Mouse (Mus musculus): ENCODE measurements around the gene Aup1.

Aup1 gene

DNA sequence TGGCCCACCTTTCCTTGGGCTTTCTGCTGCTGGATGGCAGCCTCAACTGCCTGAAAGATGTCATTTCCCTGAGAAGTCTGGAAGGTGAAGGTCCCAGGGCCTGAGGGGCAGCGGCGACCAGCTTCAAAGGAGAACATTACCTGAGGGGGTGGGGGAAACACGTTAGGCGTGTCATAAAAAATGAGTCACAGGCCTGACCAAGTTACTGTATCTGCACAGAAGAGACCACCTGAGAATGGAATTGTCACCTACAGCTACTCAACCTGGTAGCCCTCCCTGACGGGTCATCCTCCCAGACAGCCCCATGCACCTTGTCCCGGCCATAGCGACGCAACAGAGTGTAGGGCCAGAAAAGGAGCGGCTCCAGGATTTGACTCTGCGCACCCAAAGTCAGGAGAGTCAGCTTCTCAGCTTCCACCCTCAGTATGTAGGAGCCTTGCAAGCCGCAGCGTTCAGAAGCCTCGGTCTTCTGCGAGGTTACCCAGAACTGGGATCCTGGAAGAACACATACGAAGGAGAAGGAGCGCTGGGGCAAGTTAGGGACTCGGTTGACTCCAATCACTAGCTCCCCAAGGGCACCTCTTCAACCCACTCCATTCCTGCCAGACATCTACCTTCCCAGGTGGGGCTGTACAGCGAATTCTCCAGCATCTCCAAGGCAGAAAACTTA, 22.3 kb upstream of the Aup1 start:
- no peak for DNase-seq

DNA sequence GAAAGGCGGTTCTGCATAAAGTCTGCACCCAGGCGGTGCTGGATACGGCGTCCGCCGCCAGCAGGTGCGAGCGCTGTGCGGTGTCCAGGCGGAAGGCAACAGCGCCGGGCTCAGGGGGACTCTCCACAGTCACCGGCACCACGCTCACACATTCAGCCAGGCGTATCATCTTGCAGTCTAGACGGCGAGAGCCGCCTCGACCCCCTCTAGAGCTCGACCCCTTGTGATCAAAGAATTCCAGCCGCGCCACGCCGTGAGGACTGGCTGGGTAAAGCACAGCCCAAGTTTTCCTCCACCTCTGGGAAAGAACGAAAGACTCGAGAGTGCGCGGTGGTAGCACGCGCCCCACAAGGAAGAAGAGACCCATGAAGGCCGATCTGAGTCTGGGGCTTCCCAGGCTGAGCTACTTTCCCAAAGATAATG, 21.5 kb upstream of the Aup1 start:
- DNase-seq, result peak; percentile 64 to 76

DNA sequence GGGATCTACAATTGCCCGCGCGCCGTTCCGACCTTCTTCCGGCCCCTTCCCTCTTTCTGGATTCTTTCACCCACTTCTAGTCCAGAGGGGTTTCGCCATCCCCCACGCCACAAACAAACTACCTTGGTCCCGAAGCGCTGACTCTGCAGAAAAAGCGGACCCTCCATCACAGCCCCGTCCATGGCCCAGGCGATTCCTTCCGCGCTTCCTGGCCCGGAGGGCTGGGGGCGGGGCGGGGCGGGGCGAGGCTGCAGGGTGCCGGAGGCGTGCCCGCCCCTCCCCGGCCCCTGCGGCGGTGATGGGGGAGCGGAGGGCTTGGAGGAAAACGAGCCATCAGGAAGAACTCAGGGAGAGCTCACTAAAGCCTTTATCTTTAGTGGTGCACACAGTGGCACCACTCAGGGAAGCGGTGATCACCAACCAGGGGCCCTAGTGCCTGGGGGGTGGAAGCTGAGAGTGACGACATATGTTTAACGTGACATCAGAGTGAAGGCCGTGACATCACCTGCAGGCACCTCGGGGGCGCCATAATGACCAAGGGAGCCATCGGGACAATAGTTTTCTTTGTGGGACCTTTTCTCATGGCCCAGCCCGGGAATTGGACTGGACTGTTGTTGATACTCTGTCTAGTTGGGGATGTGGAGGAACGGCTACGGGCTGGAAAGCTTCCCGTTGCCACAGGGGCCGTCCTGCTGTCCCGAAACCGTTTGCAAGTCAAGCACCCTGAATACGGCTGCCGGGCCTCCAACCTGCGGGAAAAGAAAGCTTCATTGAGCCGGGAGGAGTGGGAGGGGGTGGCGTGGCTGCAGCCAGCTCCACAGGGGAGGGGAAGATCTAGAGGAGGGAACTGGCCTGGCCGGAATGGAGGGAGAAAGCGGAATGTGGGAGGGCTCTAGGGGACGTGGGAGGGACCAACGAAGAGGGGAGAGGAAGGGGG, 20.8 kb upstream of the Aup1 start, which contains the start of the genes Dok1 and Loxl3:
Dok1 (minus strand) TSS at position 223 of the 937 bp plus-strand sequence.
Loxl3 (plus strand) TSS at position 925 of the 937 bp plus-strand sequence.
- peak; percentile 82 to 90 for DNase-seq

DNA sequence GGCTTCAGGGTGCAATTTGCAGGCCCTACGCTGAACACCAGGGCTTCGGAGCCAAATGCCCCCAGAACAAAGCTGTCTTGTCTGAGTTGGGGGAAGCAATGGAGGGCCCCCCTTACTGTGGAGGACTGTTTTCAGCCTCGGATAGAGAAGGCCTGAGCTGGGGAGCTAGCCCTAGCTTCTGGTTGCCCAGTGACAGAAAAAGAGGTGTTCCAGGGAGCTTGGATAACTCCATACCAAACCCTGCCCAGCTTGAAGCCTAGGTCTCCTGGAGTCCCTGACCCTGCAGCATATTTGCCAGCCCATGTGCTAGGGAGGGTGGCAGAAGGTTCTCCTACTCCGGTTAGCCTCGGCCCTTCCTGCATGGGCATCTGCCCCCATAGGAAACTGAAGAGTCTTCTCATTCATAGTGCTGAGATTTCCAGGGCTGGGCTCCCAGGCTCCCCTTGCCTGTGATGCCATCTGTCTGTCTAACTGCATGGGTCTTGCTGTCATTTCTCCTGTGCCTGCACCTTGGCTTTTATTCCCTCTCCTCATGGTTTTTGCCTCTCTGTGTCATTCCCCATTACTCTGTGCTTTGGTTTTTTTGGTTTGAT, 19.8 kb upstream of the Aup1 start:
- DNase-seq, result no peak

DNA sequence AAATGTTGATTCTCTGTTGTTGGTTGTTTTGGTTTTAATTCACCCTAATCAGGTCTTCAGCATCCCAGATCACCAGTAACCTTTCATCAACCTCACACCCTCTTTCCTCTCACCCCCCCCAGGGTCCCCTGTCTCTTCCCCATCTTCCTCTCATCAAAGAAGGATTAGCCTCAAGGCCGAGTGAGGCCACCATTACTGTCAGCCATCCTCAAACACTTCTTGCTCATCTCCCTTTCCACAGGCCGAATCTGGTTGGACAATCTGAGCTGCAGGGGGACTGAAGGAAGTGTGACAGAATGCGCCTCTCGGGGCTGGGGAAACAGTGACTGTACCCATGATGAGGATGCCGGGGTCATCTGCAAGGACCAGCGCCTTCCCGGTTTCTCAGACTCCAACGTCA, 17.1 kb upstream of the Aup1 start:
- no peak for DNase-seq

DNA sequence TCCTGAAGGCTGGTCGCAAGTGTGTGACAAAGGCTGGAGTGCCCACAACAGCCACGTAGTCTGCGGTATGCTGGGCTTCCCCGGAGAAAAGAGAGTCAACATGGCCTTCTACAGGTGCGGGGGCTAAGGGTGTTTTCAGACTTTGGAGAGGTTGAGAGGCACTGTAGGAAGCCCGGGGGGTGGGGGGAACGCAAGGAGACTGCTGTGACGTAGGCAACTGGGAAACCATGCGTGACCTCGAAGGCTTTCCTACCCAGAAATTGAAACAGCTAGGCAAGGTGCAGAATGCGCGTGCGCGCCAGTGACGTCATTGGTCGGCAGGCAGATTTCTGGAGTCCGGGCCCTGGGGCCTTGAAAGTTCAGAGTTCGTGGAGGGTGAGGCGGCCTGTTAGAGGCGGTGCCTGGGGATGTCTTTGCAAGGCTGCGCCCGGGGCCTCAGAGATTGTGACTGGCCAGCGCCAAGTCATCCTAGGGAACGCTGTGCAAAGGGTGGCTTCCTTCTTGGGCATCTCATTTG, 15.8 kb upstream of the Aup1 start:
- peak; percentile 93 to 94 for DNase-seq

DNA sequence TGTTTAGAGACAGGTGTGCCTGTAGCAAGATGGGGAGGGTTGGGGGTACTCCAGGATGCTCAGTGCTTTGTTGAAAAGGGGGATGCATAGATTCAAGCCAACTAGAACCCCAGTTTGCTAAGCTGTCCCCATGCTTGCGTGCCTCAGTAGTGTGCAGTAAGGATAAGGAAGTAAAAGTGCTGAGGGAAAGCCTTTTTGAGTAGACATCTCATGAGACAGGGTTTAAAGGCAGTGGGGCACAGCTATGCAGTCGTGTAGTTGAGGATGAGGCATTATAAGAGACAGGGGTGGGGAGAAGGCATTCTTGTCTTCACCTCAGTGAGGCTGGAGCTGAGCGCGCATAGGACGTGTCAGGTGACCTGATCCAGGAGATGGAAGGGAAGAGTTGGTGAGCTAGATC, 13.7 kb upstream of the Aup1 start:
- no peak for DNase-seq

DNA sequence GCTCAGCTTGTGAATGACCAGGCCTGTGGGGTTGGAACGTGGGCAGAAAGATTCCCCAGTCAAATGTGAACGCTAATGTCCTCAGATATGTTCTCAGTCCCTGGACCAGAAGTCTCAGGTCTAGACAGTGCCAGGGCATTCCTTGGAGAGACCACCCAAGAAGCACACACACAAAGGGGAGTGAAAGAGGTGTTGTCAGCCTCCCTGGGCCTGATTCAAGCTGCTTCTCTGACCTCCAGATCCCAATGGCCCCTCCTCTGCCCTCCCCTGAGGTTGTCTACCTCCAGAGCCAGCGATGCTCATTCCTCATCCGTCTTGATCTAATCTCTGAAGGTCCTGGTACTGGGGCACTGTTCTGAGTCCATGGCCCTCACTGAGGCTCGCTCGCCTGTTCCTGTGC, 10.8 kb upstream of the Aup1 start:
- no peak for DNase-seq

DNA sequence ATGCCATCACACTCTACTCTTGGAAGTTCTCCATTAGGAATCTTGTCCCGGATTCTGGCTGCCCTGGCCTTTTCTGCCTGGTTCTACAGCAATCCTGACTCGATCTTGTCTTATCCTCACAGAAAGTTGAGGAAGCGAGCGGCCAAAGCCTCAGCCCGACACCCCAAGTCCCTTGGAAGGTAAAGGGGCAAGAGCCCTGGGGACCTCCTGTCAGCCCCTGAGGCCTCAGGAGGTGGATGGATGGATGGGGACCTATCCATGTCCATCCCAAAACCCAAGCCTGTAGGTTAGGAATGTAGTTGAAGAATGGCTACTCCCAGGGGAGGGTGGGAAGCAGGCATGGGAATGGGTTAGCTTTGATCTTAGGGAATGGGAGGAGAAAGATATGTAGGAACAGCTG, 10.3 kb upstream of the Aup1 start:
- no peak for DNase-seq

DNA sequence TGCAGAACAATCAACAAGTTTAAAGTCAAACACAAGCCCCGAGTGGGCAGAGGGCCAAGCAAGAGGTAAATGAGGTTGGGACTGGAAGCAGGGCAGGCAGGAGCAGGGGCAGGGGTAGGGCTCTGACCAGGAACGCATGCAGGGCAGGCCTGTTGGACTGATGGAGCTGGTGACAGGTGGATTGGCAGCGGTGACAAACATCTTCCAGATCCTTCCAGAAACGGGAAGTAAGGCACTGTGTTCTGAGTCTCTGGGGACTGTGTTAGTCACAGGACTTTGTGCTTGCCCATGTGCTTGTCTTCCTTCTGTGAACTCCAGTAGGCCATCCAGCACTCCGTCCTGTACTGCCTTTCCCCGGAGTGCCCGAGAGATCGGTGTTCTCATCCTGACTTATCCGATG, 9.6 kb upstream of the Aup1 start:
- no peak for DNase-seq

DNA sequence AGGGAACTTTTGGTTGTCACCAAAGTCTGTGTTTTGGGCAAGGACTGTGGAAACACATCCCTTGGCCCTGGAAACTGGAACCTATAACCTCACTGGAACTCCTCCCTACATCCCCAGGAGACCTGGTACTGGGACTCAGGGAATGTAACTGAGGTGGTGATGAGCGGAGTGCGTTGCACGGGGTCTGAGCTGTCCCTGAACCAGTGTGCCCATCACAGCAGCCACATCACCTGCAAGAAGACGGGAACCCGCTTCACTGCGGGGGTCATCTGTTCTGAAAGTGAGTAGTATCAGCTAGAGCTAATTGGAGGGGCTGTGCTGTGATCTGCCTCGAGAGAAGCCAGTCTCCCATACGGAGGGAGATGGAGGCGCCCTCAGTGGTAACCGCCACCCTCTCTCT, 5.0 kb upstream of the Aup1 start:
- no peak for DNase-seq

DNA sequence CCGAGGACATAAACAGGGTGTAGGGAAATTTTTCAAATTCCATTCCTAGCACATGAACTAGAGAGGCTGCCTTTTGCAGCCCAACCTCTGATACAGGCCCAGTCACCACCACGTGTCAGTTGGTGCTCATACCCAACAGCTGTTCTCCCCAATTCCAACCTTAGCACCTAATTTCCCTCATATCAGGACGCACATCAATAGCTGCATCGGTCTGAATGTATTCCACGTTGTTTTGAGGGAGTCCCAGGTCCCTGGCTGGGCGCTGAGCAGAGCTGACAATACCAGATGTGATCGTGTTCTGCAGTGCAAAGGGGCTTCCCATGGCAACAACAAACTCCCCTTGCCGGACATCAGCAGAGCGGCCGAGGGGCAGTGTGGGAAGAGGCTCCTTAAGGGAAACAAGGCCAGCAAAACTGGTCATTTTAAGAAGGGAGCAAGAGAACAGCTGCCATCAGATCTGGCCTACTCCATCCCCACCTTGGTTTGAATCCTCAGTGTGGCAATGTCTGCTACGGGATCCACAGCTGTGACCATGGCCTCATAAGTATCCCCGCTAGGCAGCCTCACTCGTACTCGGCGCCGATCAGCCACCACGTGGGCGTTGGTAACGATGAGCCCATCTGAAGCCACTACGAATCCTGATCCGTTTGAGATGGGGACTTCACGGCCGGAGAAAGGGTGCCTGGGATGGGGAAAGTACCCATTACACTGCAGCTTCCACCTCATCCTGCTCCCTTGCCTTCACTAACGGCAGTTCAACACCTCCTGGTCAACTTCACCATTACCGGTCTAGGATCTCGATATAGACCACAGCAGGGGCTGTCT, 973 bp upstream of the Aup1 start:
- DNase-seq, result peak; percentile 47 to 60

DNA sequence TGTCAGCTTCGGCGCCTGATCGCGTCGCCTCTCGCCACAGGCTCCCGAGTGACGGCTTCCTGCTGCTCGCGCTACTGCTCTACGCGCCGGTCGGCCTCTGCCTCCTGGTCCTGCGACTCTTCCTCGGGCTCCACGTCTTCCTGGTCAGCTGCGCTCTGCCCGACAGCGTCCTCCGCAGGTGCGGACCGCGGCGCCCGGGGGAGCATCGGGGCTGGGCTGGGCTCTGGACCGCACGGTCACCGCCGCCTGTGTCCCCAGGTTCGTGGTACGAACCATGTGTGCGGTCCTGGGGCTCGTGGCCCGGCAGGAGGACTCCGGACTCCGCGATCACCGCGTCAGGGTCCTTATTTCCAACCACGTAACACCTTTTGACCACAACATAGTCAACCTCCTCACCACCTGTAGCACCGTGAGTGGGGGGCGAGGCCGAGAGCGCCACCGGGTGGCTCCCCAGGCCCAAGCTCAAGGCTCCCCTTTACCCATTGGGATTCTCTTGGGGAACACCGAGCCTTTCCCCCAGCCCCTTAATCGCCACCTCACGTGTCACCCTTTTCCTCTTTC, 630 bp downstream of the Aup1 start, which contains the start of gene Htra2:
Htra2 (minus strand) TSS at position 403 of the 561 bp plus-strand sequence.
- peak; percentile 43 to 67 for DNase-seq

DNA sequence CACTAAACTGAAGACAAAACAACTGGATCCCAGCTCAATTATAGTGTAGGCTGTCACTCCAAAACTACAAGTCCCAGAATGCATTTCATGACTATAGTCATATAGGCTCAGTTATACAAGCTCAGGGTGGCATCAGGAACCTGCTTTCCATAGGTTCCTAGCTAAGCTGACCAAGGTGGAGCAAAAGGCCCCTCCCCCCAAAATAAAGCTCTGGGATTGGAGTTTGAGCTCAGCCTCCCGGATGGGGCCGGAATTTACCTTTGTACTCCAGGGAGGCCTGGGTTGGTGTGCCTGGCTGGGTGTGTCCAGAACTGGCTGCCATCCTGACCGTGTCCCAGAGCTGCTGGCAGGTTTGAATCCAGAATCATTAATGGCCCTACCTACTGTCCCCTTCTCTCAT, 3.5 kb downstream of the Aup1 start, which contains the start of gene Dqx1:
Dqx1 (plus strand) TSS at position 55 of the 400 bp plus-strand sequence.
- peak; percentile 50 to 73 for DNase-seq

DNA sequence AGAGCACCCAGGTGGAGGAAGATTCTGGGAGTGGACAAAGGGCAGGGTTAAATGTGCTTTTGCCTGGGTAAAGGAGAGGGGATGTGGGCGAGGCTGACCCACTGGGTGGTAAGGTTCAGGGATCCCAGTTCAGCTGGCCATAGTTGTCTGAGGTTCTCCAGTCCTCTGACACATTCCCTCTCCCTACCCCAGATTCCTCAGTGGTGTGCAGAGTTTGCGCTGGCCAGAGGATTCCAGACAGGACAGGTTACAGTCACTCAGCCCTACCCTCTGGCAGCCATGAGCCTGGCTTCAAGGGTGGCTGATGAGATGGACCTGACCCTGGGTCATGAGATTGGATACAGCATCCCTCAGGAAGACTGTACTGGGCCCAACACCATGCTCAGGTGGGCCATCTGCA, 4.4 kb downstream of the Aup1 start:
- no peak for DNase-seq

DNA sequence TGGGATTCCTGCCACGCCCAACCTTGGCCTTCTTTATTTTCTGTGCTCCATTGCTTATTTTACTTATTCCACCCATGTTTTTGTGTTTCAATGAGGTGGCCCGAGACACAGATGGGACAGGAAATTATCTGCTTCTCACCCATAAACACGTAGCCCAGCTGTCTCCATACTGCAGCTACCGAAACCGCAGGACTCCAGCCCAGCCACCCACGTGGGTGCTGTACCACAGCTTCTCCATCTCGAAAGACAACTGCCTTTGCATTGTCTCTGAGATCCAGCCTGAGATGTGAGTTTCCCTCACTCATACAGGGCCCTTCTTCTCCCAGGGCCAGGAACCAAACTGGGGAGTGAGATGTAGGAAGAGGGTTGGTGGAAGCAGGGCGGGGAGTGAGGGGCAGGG, 11.7 kb downstream of the Aup1 start:
- DNase-seq, result no peak

DNA sequence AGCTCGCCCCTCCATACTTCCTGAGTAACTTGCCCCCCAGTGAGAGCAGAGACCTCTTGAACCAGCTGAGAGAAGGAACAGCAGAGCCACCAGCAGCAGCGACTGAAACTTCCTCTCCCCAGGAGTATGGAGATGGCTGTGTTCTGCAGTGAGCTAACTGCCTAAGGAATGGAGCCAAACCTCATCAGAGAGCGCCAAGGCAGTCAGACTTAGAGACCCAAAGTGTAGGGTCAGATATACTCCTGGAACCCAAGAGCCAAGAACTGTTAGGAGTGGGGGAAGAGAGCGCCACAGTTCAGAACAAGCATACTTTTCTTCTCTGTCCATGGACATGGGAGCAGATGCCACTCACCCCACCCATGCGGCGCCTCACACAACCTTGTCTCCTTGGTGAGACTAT, 12.1 kb downstream of the Aup1 start:
- DNase-seq, result no peak

DNA sequence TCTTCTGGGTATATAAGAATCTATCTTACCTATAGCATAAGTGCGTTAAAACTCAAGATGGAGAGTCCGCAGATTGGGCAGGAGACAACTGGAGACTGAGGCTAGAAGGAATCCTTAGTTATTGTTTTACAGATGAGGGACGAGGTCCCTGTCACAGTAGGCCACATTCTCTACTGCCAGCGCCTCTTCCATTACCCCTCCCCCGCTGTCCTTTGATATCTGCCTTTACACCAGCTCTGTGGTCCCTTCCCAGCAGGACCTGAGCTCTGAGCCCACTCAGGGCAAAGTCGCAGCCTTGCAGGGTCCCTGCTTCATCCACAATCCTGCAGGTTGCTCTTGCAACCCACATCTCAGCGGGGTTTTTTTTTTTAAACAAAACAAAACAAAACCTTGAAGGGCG, 13.9 kb downstream of the Aup1 start:
- DNase-seq, result no peak

DNA sequence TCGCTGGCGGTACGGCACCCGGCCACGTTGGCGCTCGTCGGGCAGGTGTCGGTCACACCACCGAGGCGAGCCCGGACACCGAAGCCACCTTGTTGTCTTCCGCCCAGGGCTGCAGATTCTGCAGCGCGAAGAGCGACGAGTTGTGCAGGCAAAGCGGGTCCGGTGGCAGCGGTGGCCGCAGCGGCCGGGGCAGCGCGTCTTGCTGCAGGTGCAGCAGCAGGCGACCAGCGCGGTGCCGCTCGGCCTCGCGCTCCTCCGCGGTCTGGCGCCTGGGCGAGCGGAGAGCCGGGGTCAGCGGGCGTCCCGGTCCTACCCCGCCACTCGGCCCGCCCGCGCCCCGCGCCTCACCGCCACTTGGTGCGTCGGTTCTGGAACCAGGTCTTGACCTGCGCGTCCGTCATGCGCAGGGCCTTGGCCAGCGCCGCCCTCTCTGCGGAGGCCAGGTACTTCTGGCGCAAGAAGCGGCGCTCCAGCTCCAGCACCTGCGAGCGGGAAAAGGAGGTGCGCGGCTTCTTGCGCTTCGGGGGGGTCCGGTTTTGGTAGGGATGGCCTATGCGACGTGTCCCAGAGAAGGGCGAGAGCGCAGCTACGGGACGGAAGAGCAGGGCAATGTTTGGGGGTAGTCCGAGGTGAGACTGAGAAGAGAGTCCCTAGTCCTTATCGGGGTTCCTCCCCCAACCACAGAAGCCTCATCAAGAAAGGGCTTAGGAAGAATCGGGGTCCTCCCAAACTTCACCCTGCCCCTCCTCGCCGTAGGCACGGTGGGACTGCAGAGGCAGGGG, 14.6 kb downstream of the Aup1 start:
- DNase-seq, result peak in 1 of 2 experiments; percentile 58

DNA sequence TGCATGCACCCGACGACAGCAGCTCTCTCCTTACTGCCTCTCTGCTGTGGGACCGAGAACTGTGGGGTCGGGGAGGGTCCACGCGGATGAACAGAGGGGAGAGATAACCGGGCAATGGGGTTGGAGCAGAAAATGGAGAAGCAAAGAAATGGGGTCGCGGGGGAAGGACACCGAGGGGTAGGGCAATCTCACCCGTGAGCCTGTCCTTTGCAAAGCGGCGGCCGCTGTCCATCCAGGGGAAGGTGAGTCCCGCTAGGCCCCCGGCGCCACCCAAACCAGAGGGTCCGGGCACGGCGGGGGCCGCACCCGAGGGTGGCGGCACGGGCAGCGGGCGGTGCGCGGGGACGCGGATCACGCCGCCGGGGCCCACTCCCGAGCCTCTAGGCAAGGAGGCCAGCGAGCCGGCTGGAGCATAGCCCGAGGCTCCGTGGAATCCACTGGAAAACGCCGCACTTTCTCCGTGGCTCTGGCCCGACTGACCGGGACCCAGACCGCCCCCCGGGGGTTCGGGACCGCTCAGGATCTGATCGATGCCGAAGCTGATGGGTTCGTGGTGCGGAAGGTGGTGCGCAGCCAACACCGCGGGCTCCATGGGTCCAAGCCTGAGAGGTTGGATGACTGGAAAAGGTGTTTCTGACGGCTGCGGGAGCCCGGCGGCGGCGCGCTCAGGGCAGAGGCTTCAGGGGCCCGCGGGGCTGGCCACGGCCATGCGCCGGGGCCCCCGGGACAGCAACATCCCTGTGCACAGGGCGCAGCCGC, 15.3 kb downstream of the Aup1 start:
- DNase-seq, result peak in 1 of 2 experiments; percentile 47

DNA sequence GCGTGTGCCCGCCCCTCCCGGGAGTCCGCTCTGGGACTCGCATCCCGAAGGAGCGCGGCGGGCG, 15.8 kb downstream of the Aup1 start, which contains the start of gene Tlx2:
Tlx2 (minus strand) TSS at position 47 of the 64 bp plus-strand sequence.
- no peak for DNase-seq
